Mouse (Mus musculus) limb, embryonic 15.5 days (tissue): ENCODE results near the gene Vmn1r158. TPM values are rescaled to one million over a fixed set of nuclear protein-coding genes. Genes with fewer than 3 reads are reported as not detected.
"Not testable (repeated sequence)": the region's sequence is repeated elsewhere in the genome, so short reads cannot be mapped to it uniquely, and the experiment has no call there.

ENCODE experiments used
- ATAC-seq: fragments of 200-750 bp; cut with Nextera tagmentation; 2 replicates; pipeline ENCODE4 v1.8.0; 2017; ENCODE audit warnings: low read depth, moderate TSS enrichment; ENCODE audit not compliant: insufficient number of reproducible peaks, low FRiP score, low TSS enrichment
- H3K27ac ChIP-seq: fragments of 300-500 bp; sonication (generic); 2 replicates; pipeline ENCODE4 v1.5.1; 2015; ENCODE audit warnings: moderate library complexity, mild to moderate bottlenecking, inconsistent platforms
- H3K27me3 ChIP-seq: fragments of 300-500 bp; sonication (generic); 2 replicates; pipeline ENCODE4 v1.6.1; 2015; ENCODE audit warnings: inconsistent platforms
- H3K36me3 ChIP-seq: fragments of 300-500 bp; sonication (generic); 2 replicates; pipeline ENCODE4 v1.6.1; 2015; ENCODE audit warnings: inconsistent platforms
- H3K4me1 ChIP-seq: fragments of 300-500 bp; sonication (generic); 2 replicates; pipeline ENCODE4 v1.6.1; 2015; ENCODE audit warnings: inconsistent platforms
- H3K4me2 ChIP-seq: fragments of 300-500 bp; sonication (generic); 2 replicates; pipeline ENCODE4 v1.6.1; 2015; ENCODE audit warnings: mild to moderate bottlenecking, inconsistent platforms
- H3K4me3 ChIP-seq: fragments of 300-500 bp; sonication (generic); 2 replicates; pipeline ENCODE4 v1.5.1; 2015; ENCODE audit warnings: mild to moderate bottlenecking, inconsistent platforms
- H3K9ac ChIP-seq: fragments of 300-500 bp; sonication (generic); 2 replicates; pipeline ENCODE4 v1.6.1; 2015; ENCODE audit warnings: inconsistent platforms
- H3K9me3 ChIP-seq: fragments of 300-500 bp; sonication (generic); 2 replicates; pipeline ENCODE4 v1.6.1; 2016; ENCODE audit warnings: inconsistent platforms
- WGBS: fragments of 180-500 bp; shearing (Covaris S2); methylation state at CpG from one replicate; pipeline ENCODE4 v1.1.7; 2015; 5-methylcytosine and 5-hydroxymethylcytosine counted together
- polyA plus RNA-seq: library from polyadenylated mRNA; unstranded; fragments of >200 nt; fragmentation: Nextera tagmentation; extraction: Ambion mirVana; gene quantifications from 2 replicates; pipeline ENCODE4 v1.2.1, GENCODE M21; 2015

The Vmn1r158 gene
- not detected in 2 replicates for polyA plus RNA-seq

DNA sequence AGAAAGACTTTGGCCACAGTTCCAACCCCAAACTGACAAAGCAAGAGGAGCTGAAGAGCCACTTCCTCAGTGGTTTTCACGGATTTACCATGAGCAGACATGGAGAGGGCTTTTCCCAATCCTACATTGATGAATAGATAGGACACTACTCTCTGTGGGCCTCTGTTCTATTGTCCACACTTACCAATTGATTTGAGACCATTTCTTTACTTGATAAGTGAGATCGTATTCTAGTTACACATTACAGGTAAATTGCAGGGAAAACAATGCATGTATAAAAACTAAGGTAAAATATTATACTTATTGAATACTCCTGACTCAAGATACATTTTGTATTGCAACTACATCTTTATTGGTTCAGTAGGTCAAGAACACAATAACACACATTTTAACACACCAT lies at the start of gene Vmn1r158:
TSS of gene Vmn1r158 (minus strand) at position 101 of the 400 bp plus-strand sequence.
- H3K36me3 ChIP-seq, H3K27me3 ChIP-seq, H3K4me1 ChIP-seq, H3K4me2 ChIP-seq, H3K27ac ChIP-seq, ATAC-seq, H3K4me3 ChIP-seq, H3K9me3 ChIP-seq, H3K9ac ChIP-seq: not testable (repeated sequence)
- 57% methylated on average over 2 of the region's 2 CpGs for WGBS

DNA sequence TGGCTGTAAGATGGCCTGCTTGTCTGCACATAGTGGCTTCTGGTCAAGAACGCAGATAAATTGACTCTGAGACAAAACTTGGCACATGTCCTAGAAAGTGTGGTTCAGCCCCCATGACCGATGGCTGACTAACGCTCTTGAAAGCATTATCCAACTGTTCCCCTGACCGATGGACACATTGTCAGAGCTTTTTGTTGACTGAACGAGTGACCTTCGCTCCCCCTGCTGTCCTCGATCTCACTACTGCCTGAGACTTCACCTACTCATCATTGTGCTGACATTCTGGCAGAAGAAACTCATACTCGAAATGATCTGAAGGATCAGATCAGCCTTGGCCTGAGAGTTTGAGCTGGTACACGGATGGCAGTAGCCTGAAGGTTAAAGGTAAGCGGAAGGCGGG lies 14.6 kb downstream of the Vmn1r158 start:
- not testable (repeated sequence) for H3K4me3 ChIP-seq, H3K9me3 ChIP-seq, H3K27ac ChIP-seq, H3K4me1 ChIP-seq, H3K36me3 ChIP-seq, H3K4me2 ChIP-seq, H3K27me3 ChIP-seq, H3K9ac ChIP-seq, ATAC-seq
- 93% methylated on average over 7 of the region's 11 CpGs for WGBS

DNA sequence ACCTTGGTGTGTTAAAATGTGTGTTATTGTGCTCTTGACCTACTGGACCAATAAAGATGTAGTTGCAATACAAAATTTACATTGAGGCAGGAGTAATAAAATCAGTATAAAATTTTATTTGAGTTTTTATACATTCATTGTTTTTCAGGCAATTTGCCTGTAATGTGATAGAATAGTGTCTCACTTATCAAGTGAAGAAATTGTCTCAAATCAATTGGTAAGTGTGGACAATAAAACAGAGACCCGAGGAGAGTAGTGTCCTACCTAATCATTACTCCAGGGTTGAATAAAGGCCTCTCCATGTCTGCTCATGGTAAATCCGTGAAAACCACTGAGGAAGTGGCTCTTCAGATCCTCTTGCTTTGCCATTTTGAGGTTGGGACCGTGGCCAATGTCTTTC lies 29.2 kb downstream of the Vmn1r158 start, which contains the start of gene Vmn1r157:
TSS of gene Vmn1r157 (plus strand) at position 301 of the 400 bp plus-strand sequence.
- H3K4me3 ChIP-seq, H3K27me3 ChIP-seq, H3K9ac ChIP-seq, ATAC-seq, H3K36me3 ChIP-seq, H3K4me2 ChIP-seq, H3K9me3 ChIP-seq, H3K27ac ChIP-seq, H3K4me1 ChIP-seq: not testable (repeated sequence)
- WGBS: 31% methylated on average over 2 of the region's 3 CpGs

Other genes with a start within 250 kb of the Vmn1r158 start
- not detected in 2 replicates for gene Gm4201, start 225.4 kb downstream of the Vmn1r158 start, polyA plus RNA-seq
- gene Gm4565, start 202.7 kb downstream of the Vmn1r158 start, polyA plus RNA-seq: not detected in 2 replicates
- gene Vmn1r155, start 132.8 kb downstream of the Vmn1r158 start, polyA plus RNA-seq: not detected in 2 replicates
- not detected in 2 replicates for gene Gm8693, start 98.5 kb downstream of the Vmn1r158 start, polyA plus RNA-seq
- gene Gm4567, start 71.1 kb downstream of the Vmn1r158 start, polyA plus RNA-seq: not detected in 2 replicates
- gene Vmn1r157, start 29.1 kb downstream of the Vmn1r158 start, polyA plus RNA-seq: not detected in 2 replicates
- gene Vmn1r159, start 52.8 kb upstream of the Vmn1r158 start, polyA plus RNA-seq: not detected in 2 replicates
- not detected in 2 replicates for gene Vmn1r160, start 80.4 kb upstream of the Vmn1r158 start, polyA plus RNA-seq
- gene Gm4214, start 193.9 kb upstream of the Vmn1r158 start, polyA plus RNA-seq: not detected in 2 replicates
- gene Gm4216, start 229.1 kb upstream of the Vmn1r158 start, polyA plus RNA-seq: not detected in 2 replicates